Comparison of ENCODE assay signal across 23 mouse cellular contexts in genomic region chr17:29894965-29895364, GRCm38 (mm10).
DNase-seq lines count a peak whose midpoint lies in the region; ATAC-seq and TF ChIP-seq lines count a peak whose summit lies in the region.
"Had no signal": no experiment of that assay in that cellular context is flagged by ENCODE, and none has a peak within 500 bp of the region (broad histone marks: within the 10 kb centered on the region; RNA-seq: fewer than 3 reads in every experiment).

No protein-coding gene starts in this region.

- no peaks in the 10 kb centered on the region for H3K79me2 ChIP-seq in C2C12 (ENCODE audit: control insufficient read depth, insufficient read depth)

- intact Hi-C loops in gastrocnemius, adult 2 months (cut with DNase I), result loop anchor here (5.0 to 10.0 kb wide), 2 partner anchors 210 to 557 kb away; no protein-coding TSS in a partner anchor

- H3K4me2 ChIP-seq in hindbrain, postnatal 0 days (ENCODE audit: low read depth, low read length), result no peak overlapping the region
- H3K4me2 ChIP-seq in hindbrain, embryonic 13.5 days, result no peak overlapping the region
- H3K4me2 ChIP-seq: forebrain, embryonic 13.5 days; heart, embryonic 11.5 days; heart, embryonic 15.5 days had no signal

- ATAC-seq in hindbrain, postnatal 0 days, result no peak
- no peak for ATAC-seq in hindbrain, embryonic 13.5 days (ENCODE audit: low FRiP score)
- ATAC-seq: CD4-positive, CD25-positive, alpha-beta regulatory T cell, adult 4 months; forebrain, embryonic 13.5 days; forebrain, postnatal 0 days; hindbrain, embryonic 16.5 days; intestine, embryonic 16.5 days had no signal

- no peaks in the 10 kb centered on the region for H3K36me3 ChIP-seq in hindbrain, postnatal 0 days (ENCODE audit: insufficient read depth, low read length)
- no peaks in the 10 kb centered on the region for H3K36me3 ChIP-seq in hindbrain, embryonic 13.5 days
- no peaks in the 10 kb centered on the region for H3K36me3 ChIP-seq in C2C12 (ENCODE audit: control insufficient read depth, insufficient read depth)
- H3K36me3 ChIP-seq: embryonic facial prominence, embryonic 10.5 days; G1E; heart, embryonic 15.5 days had no signal

- H3K9me3 ChIP-seq in hindbrain, postnatal 0 days (ENCODE audit: low read length), result no peaks in the 10 kb centered on the region
- H3K9me3 ChIP-seq in hindbrain, embryonic 13.5 days, result no peaks in the 10 kb centered on the region
- H3K9me3 ChIP-seq: forebrain, embryonic 13.5 days; heart, embryonic 15.5 days had no signal

- peaks cover 3% of the 10 kb centered on the region; the same call in 1 of the 2 replicates for H3K4me1 ChIP-seq in hindbrain, postnatal 0 days (ENCODE audit: insufficient read depth, low read length)
- H3K4me1 ChIP-seq in hindbrain, embryonic 13.5 days (replicated peaks), result peaks cover 30% of the 10 kb centered on the region
- H3K4me1 ChIP-seq: heart, embryonic 15.5 days had no signal

- H3K27ac ChIP-seq in hindbrain, postnatal 0 days, result no peak overlapping the region
- no peak overlapping the region for H3K27ac ChIP-seq in hindbrain, embryonic 13.5 days
- H3K27ac ChIP-seq in gastrocnemius, adult 2 months, result peak overlapping the region; percentile 90
- H3K27ac ChIP-seq: embryonic facial prominence, embryonic 10.5 days; forebrain, embryonic 13.5 days; heart, adult 2 months; heart, embryonic 15.5 days had no signal

- H3K79me3 ChIP-seq in C2C12 (ENCODE audit: low read depth), result no peaks in the 10 kb centered on the region

- H3K9ac ChIP-seq in hindbrain, postnatal 0 days (replicated peaks; ENCODE audit: low read length), result no peak overlapping the region
- no peak overlapping the region for H3K9ac ChIP-seq in hindbrain, embryonic 13.5 days
- H3K9ac ChIP-seq: forebrain, embryonic 13.5 days; forebrain, postnatal 0 days; heart, embryonic 15.5 days had no signal

- H3K27me3 ChIP-seq in hindbrain, postnatal 0 days (ENCODE audit: insufficient read depth, low read length), result no peaks in the 10 kb centered on the region
- peaks cover 18% of the 10 kb centered on the region for H3K27me3 ChIP-seq in hindbrain, embryonic 13.5 days
- H3K27me3 ChIP-seq in C2C12 (ENCODE audit: control insufficient read depth, insufficient read depth, insufficient read length), result no peaks in the 10 kb centered on the region

- TF ChIP-seq CTCF in hindbrain, postnatal 0 days (IDR thresholded peaks at IDR 0.05; ENCODE audit: low read depth), result no peak
- no peak for TF ChIP-seq CTCF in C2C12 (IDR thresholded peaks at IDR 0.05; ENCODE audit: control insufficient read depth, insufficient read depth, insufficient read length)
- TF ChIP-seq CTCF in gastrocnemius, adult 2 months (IDR thresholded peaks at IDR 0.05), result no peak

- WGBS in hindbrain, postnatal 0 days, result 76% methylated on average over 5 of the region's 5 CpGs
- 70% methylated on average over 5 of the region's 5 CpGs for WGBS in hindbrain, embryonic 13.5 days

- no peak overlapping the region for H3K4me3 ChIP-seq in hindbrain, postnatal 0 days (ENCODE audit: low read length)
- no peak overlapping the region for H3K4me3 ChIP-seq in hindbrain, embryonic 13.5 days
- no peak overlapping the region for H3K4me3 ChIP-seq in C2C12 (ENCODE audit: insufficient read depth, poor library complexity, severe bottlenecking)
- no peak overlapping the region for H3K4me3 ChIP-seq in gastrocnemius, adult 2 months
- H3K4me3 ChIP-seq: embryonic facial prominence, embryonic 10.5 days; forebrain, embryonic 13.5 days; heart, adult 2 months; heart, embryonic 15.5 days had no signal

- DNase-seq in hindbrain, postnatal 0 days (ENCODE audit: low spot score), result peak; percentile 42
- DNase-seq in gastrocnemius, adult 2 months, result peak; percentile 86
- DNase-seq in gastrocnemius, postnatal 25 days, result peak; percentile 83
- no peak for DNase-seq in spleen, postnatal 10 days (ENCODE audit: low spot score in 2 of 2)
- DNase-seq in ovary, postnatal 14 days (ENCODE audit: low spot score), result no peak
- DNase-seq: adrenal gland, postnatal 10 days; cerebellum, adult 11 months; cerebellum, adult 8-10 months; cerebellum, postnatal 36 days; forebrain, postnatal 0 days; heart, adult 2 months; heart, postnatal 14 days; kidney, adult 2 months had no signal

- H3ac ChIP-seq in C2C12 (ENCODE audit: control insufficient read depth, insufficient read length, low read depth), result no peak overlapping the region

TF ChIP-seq in C2C12, 6 proteins besides CTCF, POLR2A, EP300 and RAD21:
- TF ChIP-seq USF1 (IDR thresholded peaks at IDR 0.05; ENCODE audit: low read depth), result peak; percentile 19
- no peak for TF ChIP-seq MAX (IDR thresholded peaks at IDR 0.05)
- TF ChIP-seq FOSL1 (IDR thresholded peaks at IDR 0.05; ENCODE audit: insufficient read depth, low read length, poor library complexity, severe bottlenecking), result no peak
- TF ChIP-seq CEBPB (IDR thresholded peaks at IDR 0.05; ENCODE audit: low read depth), result no peak

Comparison
In these comparisons a context has a peak if more than half of its experiments do, and no peak if none do; other contexts are left out.
1. DNase-seq: peak in hindbrain, postnatal 0 days (single experiment), gastrocnemius, adult 2 months (single experiment) and gastrocnemius, postnatal 25 days (single experiment); none in spleen, postnatal 10 days (0 of 2) and ovary, postnatal 14 days (single experiment).